Mouse (Mus musculus): ENCODE measurements at regions not wholly inside any gene's neighbourhood (a gene's known extent, or its start where the extent isn't known, plus 50 kb on each side); places are given as distances from the start of the nearest gene placed in this dataset.

DNA sequence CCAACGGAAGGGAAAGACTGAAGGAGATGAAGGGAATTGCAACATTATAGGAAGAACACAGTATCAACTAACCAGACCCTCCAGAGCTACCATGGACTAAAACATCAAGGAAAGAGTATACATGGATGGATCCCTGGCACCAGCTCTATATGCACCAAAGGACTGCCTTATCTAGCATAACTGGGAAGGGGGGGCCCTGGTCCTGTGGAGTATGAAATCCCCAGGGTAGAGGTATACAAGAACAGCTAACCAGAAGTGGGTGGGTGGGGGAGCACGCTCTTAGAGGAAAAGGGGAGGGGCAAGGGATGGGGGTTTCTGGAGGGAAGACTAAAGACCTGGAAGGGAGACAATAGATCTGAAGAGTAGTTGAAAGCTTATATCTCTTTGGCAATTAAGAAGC, 1085.0 kb upstream of the Pcdh20 start:
- 49% methylated on average over 2 of the region's 2 CpGs for WGBS
- Histone ChIP-seq H3K27ac (ENCODE audit: low read depth, low read length) (no peak overlapping the region), H3K4me1 (ENCODE audit: insufficient read depth, low read length) (no peaks in the 10 kb centered on the region), H3K4me3 (ENCODE audit: low read depth, low read length) (no peak overlapping the region), H3K9ac (replicated peaks; ENCODE audit: low read length, poor library complexity, severe bottlenecking) (no peak overlapping the region), H3K4me2 (ENCODE audit: low read depth, low read length, poor library complexity, severe bottlenecking) (no peak overlapping the region), H3K27me3 (ENCODE audit: insufficient read depth, low read length) (no peaks in the 10 kb centered on the region), H3K9me3 (ENCODE audit: low read length) (no peaks in the 10 kb centered on the region), H3K36me3 (ENCODE audit: insufficient read depth, low read length) (no peaks in the 10 kb centered on the region)
- ATAC-seq (ENCODE audit: low FRiP score), result no peak
- TF ChIP-seq CTCF (IDR thresholded peaks at IDR 0.05), result no peak
- DNase-seq (ENCODE audit: low spot score), result no peak

- DNase-seq (ENCODE audit: low spot score) (no peak), ATAC-seq (ENCODE audit: low FRiP score) (no peak)
- H3K36me3 ChIP-seq (ENCODE audit: insufficient read depth, low read length), result no peaks in the 10 kb centered on the region
- H3K4me2 ChIP-seq (ENCODE audit: low read depth, low read length, poor library complexity, severe bottlenecking), result no peak overlapping the region
- no peaks in the 10 kb centered on the region for H3K9me3 ChIP-seq (ENCODE audit: low read length)
- no peak overlapping the region for H3K9ac ChIP-seq (replicated peaks; ENCODE audit: low read length, poor library complexity, severe bottlenecking)
- no peaks in the 10 kb centered on the region for H3K27me3 ChIP-seq (ENCODE audit: insufficient read depth, low read length)
- no peak overlapping the region for H3K27ac ChIP-seq (ENCODE audit: low read depth, low read length)
- no peak overlapping the region for H3K4me3 ChIP-seq (ENCODE audit: low read depth, low read length)
- no peaks in the 10 kb centered on the region for H3K4me1 ChIP-seq (ENCODE audit: insufficient read depth, low read length)
- TF ChIP-seq CTCF (IDR thresholded peaks at IDR 0.05), result no peak
- WGBS, result 53% methylated on average over 3 of the region's 3 CpGs
Measured at GRCm38 (mm10) chr14:89554127-89554526, 1082.9 kb upstream of the Pcdh20 start.
